Mouse (Mus musculus) common myeloid progenitor, adult 5-6 weeks (primary cell): ENCODE data around the gene Spata31d1a. TPM values are rescaled to one million over a fixed set of nuclear protein-coding genes. Genes with fewer than 3 reads are reported as not detected.
A peak's percentile ranks its signal among the peaks of the same experiment; 100 is the strongest.

Source experiments
- ATAC-seq: replicated peaks from 2 replicates; pipeline ENCODE4 v1.8.0; 2016; ENCODE audit warnings: low read depth, mild to moderate bottlenecking, moderate TSS enrichment, inconsistent platforms; ENCODE audit not compliant: poor library complexity, severe bottlenecking
- total RNA-seq: library from RNA; stranded (forward); fragments of 200-1000, 187-1606 nt; gene quantifications from 2 replicates; pipeline ENCODE4 v1.2.3, GENCODE M21; 2017

Spata31d1a gene
- total RNA-seq, 1 experiment from 2014 or later = not detected

GRCm38 (mm10) chr13:59672248-59672647 is 37.9 kb downstream of the Spata31d1a start:
- peak; percentile 74 for ATAC-seq

- no peak for ATAC-seq
Measured at GRCm38 (mm10) chr13:59671521-59671920, 38.6 kb downstream of the Spata31d1a start.

GRCm38 (mm10) chr13:59669946-59670345 is 40.2 kb downstream of the Spata31d1a start:
- no peak for ATAC-seq

- ATAC-seq = peak; percentile 73
Measured at GRCm38 (mm10) chr13:59668501-59669093, 41.5 kb downstream of the Spata31d1a start.

- no peak for ATAC-seq
Measured at GRCm38 (mm10) chr13:59667763-59668162, 42.4 kb downstream of the Spata31d1a start.

GRCm38 (mm10) chr13:59663939-59664712 is 46.0 kb downstream of the Spata31d1a start:
- no peak for ATAC-seq

GRCm38 (mm10) chr13:59661966-59662365 is 48.2 kb downstream of the Spata31d1a start:
- no peak for ATAC-seq

GRCm38 (mm10) chr13:59661387-59661786 is 48.7 kb downstream of the Spata31d1a start:
- no peak for ATAC-seq

- ATAC-seq = no peak
Measured at GRCm38 (mm10) chr13:59660371-59660770, 49.8 kb downstream of the Spata31d1a start.

GRCm38 (mm10) chr13:59657781-59658180 is 52.3 kb downstream of the Spata31d1a start:
- ATAC-seq = no peak

- no peak for ATAC-seq
Measured at GRCm38 (mm10) chr13:59656975-59657388, 53.1 kb downstream of the Spata31d1a start.

GRCm38 (mm10) chr13:59656316-59656832 is 53.8 kb downstream of the Spata31d1a start:
- peak; percentile 93 for ATAC-seq

- ATAC-seq = no peak
Measured at GRCm38 (mm10) chr13:59655718-59656315, 54.3 kb downstream of the Spata31d1a start.

- ATAC-seq = no peak
Measured at GRCm38 (mm10) chr13:59654465-59654864, 55.7 kb downstream of the Spata31d1a start.

GRCm38 (mm10) chr13:59653136-59653535 is 57.0 kb downstream of the Spata31d1a start:
- ATAC-seq = no peak

GRCm38 (mm10) chr13:59652651-59653050 is 57.5 kb downstream of the Spata31d1a start:
- no peak for ATAC-seq

Other genes starting within 250 kb of the Spata31d1a start
- gene Agtpbp1, start 125.1 kb downstream of the Spata31d1a start, total RNA-seq = 56.3 and 72.4 TPM in 2 replicates
- 37.3 and 68.3 TPM in 2 replicates for gene Naa35, start 125.1 kb downstream of the Spata31d1a start, total RNA-seq
- gene Golm1, start 34.5 kb downstream of the Spata31d1a start, total RNA-seq = 55.6 and 58.6 TPM in 2 replicates
- gene 4921517D22Rik, start 16.2 kb downstream of the Spata31d1a start, total RNA-seq = not detected in 2 replicates
- not detected in 2 replicates for gene Spata31d1b, start 2.0 kb upstream of the Spata31d1a start, total RNA-seq
- gene Spata31d1d, start 21.4 kb upstream of the Spata31d1a start, total RNA-seq = not detected in 2 replicates
- 0.18 TPM in 1 of 2 replicates, not detected in the other for gene 1700014D04Rik, start 36.4 kb upstream of the Spata31d1a start, total RNA-seq
- 49.7 and 50.9 TPM in 2 replicates for gene Isca1, start 59.5 kb upstream of the Spata31d1a start, total RNA-seq
- gene Gm49354, start 71.9 kb upstream of the Spata31d1a start, total RNA-seq = 9.9 and 11.7 TPM in 2 replicates
- gene Tut7, start 112.8 kb upstream of the Spata31d1a start, total RNA-seq = 216 and 219 TPM in 2 replicates